Mouse (Mus musculus) neutrophil, adult 5-6 weeks (primary cell): ENCODE measurements around the gene Card19. TPM values are rescaled to one million over a fixed set of nuclear protein-coding genes. Genes with fewer than 3 reads are reported as not detected.

Experiments
- ATAC-seq: fragments of 151-379, 151-347 bp; 2 replicates; pipeline ENCODE4 v1.8.0; 2017; ENCODE audit warnings: mild to moderate bottlenecking, moderate TSS enrichment; ENCODE audit not compliant: insufficient number of reproducible peaks, poor library complexity, low FRiP score, severe bottlenecking; ENCODE audit errors: extremely low read depth
- total RNA-seq: library from RNA; stranded (forward); fragments of 200-1000 nt; gene quantifications from 2 replicates; pipeline ENCODE4 v1.2.3, GENCODE M21; 2017

Gene Card19
- total RNA-seq, 1 experiment from 2014 or later: 105 TPM

DNA sequence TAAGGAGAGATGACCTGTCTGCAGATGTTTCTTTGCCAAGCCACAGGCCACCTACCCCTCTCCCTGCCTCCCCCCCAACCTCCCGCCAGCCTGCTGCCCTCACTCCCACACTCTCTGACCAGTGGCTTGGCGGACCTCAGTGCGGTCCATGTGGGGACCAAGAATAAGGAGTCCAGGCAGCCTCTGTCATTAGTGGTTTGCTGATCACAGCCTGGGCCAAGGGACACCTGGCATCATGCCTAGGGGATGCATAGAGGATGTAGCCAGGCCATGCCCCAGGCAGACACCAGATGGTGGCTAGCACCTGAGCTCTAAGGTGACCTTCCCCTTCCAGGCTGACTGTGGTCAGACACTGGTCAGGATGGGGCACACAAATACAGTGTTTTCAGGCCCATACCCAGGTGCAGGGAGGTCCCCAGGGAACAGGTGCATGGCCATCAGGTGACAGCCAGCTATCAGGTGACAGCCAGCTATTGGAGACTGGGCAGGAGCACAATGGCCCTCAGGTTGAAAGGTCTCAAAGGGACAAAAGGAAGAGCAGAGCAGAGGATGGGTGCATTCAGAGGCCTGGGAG is 34.3 kb downstream of the Card19 start:
- ATAC-seq: no peak

DNA sequence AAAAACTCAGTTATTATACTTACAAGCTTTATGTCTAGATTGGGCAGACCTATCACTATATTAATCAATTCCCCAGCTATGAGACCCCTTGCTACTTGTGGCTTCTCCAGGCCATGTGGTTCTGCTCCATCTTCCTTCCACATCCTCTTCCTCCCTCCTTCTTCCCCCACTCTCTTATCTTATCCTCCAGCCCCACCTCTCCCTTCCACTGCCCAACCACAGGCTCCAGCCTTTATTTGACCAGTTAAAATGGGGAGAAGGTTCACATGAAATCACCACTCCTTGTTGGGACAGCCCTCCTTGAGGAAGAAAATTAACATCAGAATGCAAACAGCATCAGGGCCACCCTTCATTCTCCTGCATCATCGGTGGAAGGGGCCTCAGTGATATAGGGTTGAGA is 35.1 kb downstream of the Card19 start:
- no peak for ATAC-seq

DNA sequence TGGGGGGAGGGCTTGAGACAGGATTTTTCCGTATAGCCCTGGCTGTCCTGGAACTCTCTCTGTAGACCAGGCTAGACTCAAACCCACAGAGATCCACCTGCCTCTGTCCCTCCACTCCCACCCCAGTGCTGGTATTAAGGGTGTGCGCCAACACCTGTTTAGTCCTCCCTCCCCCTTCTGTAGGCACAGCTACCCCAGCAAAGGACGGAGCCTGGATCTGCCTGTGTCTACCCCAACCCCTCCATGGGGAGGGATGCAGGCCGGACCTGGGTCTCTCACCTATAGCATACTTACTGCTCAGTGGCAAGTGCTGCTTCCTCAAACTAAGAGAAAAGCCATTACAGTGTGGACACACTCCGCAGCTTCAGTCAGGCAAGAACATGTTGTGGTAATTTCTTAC is 35.6 kb downstream of the Card19 start:
- ATAC-seq: no peak

DNA sequence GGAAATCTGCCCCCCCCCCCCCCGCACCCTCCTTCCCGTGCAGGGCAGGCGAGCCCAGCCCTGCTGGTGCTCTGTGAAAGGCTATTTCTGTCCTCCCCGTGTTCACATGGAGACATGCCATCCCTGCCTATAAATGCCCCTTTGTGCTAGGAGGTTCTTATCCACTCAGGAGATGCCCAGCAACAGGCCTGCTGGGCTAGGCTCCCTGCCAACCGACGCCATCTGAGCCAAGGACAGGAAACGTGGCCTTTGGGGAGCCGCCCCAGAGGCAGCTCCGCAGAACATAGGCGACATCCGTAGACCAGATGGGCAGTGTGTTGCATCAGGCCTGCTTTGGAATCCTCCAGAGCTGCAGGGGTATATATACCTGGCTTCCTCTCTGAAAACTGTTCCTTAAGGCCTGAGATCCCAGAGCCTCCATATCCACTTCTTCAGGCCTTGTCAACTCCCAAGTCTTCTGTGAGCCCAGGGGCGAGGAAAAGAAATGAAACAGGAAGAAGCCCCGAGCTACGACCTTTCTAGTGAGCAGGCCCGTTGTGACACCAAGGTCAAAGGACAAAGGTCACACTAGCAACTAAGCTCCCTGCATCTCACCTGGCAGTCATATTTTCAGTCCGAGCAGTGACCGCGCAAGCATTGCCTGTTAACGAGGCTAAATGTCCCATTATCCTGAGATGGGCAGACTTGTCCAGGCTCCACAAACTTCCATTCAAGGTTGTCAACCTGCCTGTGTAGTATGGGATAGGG is 36.8 kb downstream of the Card19 start:
- ATAC-seq: no peak

DNA sequence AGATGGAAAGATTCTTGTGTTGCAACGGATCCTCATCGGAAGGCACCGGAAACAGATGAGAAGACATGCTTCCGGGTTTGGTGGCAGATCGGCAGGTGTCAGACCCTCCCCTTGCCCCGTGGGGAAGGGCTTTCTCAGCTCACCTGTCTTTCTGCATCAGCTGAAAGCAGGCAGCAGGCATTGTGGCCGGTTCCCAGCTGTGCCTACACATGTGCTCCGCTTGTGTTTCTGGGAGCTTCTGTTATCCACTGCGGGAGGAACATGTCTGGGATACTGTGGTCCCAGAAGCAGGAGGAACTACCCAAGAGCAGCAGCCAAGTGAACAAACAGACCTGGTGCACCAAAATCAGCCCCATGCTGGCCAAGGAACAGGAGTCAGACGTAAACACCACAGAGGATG is 40.3 kb downstream of the Card19 start:
- ATAC-seq: no peak

DNA sequence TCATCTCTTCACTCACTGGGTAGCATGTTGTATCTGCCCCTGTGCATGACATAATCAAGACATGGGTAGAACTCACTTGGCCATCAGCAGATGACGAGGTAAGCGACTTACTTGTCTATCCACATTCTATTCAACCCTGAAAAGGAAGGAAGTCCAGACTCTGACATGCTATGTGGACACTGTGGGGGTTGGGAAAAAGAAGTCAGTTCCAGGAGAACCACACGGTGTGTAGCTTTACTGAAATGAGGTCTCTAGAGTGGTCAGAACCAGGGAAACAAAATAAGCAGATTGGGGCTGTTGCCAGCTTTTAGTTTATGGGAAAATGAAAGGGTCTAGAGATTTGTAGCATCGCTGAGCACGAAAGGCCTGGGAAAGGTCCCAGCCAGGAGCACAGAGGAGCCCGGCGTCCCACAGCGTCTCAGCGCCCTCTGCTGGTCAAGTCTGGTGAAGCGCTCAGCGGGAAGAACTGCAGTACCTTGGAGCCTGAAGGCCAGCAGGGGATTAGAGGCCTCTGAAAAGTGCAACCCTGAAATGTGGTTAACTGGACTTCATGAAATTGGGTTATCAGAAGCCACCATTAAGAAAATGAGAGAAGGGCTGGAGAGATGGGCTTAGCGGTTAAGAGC is 42.8 kb downstream of the Card19 start:
- ATAC-seq: peak; percentile 75

DNA sequence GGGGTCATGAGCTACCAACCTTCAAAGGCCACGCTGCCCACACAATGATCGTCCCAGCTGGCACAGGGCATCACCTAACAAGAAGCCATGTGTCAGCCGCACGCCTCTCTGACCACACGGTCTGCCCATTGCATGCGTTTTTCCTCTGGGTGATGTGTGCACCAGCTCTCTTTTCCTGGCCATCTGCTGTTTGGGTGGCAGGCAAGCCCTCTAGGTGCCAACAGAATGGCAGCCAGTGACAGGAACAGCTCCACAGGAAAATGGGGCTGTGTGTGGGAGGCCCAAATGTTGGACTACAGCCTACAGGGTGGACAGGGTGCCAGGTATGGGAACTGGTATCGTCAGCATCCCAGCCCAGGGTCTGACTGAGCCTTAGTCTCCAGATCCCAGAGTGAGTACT is 43.5 kb downstream of the Card19 start:
- no peak for ATAC-seq

DNA sequence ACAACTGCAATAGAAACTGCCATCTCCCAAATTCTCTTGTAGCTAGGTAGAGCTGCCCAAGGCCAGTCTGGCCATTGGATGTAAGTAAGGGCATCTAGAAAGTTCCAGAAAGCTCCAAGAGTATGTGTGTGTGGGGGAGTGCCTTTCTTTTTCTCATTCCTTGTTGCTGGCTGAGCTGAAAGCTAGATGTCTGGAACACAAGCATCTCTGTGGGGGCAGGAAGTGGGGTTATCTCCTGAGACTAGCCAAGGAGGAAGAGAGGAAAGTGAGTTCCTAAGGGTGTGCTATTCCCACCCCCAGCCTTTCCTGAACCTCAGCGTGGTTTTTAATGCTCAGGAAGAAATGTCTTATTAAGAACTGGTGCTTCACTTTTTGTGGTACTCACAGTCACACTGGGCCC is 44.1 kb downstream of the Card19 start:
- no peak for ATAC-seq

DNA sequence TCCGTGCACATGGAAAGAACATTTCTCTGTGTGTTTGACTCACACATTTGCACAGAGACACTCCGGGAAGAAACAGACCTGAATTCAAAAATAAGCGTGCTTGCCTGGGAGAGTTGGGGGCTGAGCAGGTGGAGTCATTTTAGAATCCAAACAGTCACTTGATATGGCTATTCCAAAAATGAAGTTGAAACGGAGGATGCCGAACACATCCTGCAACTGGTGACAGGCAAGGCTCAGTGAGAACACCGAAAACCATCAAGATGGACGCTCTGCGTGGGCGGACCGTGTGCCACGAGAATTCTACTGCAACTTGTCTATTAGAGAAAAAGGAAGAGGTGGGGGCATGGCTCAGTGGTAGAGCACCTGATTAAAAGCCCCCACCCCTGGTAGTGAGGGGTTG is 45.2 kb downstream of the Card19 start:
- ATAC-seq: no peak

DNA sequence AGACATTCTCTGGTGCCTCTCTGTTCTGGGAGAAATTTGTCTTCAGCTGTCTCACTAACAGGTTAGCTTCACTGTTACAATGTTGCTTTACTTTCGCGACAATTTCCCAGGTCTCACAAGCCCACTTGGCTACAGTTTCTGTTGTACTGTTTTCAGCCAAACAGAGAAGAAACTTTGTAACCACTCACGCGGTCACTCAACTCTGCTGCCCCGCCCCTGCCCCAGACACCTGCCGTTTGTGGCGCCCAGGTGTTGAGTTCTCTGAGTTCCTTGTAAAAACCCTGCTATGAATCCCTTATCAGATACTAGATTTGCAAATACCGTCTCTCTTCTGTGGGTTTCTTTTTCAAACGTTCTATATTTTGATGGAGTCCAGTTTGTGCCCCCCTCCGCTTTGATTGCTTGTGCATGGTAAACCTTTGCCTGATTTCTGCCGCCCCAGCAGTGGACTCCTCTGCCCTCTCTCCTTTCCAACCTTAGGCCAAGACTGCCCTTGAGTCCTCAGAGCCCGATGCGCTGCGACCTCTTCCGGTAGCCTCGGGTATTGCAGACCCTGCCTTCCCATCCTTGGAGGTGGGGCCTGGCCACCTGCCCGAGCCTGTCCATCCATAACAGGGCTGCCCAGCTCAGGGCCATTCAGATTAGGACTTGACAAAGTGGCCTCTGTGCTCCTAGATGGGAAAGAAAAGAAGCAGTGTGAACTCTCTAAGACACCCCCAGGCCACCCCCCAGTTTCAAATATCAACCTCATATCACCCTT is 46.2 kb downstream of the Card19 start:
- peak; percentile 63 for ATAC-seq

DNA sequence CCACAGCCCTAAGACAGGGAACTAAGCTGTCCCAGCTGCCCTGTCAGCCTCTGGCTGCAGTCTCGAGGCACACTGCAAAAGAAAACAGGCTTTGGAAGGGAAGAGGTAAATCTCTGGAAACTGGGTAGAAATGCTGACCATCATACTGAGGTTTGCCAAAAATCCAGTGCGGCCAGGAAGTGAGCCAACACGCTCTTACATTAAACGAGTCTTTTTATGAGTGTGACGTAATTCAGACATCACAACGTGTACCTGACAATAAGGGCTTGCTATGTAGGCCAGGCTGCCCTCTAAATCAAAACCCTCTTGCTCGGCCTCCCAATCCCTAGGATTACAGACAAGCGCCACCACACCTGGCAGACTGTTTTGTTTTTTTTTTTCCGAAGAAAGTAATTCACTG is 48.8 kb downstream of the Card19 start:
- no peak for ATAC-seq

DNA sequence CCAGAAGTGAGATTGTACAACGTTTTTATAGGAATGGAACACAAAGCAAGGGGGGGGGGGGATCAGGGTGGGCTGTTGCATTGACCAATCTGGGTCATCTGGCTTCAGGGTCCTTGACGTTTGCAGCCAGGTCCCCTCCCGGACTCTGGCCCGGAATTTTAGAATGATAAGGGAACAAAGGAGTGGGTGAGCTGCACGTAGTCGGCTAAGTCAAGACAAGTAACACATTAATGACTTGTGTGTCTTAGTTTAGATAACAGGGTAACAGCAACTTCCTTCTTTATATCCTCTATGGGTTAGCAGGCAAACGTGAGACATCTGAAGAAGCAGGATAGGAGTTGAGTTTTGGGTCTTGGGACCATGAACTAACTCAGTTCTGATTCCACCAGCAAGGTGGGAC is 52.2 kb downstream of the Card19 start:
- no peak for ATAC-seq

DNA sequence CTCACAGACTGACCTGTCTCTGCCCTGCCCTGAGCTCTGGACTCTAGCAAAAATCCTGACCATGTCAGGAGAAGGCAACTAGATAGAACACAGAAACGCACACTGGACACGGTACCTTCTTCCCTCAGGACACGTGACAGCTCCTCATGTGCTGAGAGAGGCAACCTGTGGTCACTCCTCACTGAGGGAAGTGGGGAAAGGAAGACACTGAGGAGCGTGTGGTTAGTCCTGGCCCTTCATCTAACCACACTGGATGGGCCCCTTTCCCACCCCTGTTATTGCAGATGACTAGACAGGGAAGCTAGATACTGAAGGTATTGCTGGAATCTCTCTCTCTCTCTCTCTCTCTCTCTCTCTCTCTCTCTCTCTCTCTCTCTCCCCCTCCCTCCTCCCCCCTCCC is 53.1 kb downstream of the Card19 start:
- ATAC-seq: peak; percentile 22; the same call in 1 of the 2 replicates

DNA sequence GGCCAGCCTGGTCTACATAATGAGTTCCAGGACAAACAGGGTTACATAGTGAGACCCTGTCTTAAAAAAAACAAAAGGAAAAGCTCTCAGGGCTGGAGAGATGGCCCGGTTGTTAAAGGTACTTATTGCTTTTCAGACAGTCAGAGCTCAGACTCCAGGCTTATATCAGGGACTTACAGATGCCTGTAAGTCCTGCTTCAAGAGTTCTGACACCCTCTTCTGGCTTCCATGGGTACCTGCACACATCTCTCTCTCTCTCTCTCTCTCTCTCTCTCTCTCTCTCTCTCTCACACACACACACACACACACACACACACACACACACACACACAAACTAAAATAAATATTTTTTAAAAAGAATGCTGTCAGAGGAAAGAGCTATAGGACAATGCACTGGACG is 54.6 kb downstream of the Card19 start:
- ATAC-seq: no peak

DNA sequence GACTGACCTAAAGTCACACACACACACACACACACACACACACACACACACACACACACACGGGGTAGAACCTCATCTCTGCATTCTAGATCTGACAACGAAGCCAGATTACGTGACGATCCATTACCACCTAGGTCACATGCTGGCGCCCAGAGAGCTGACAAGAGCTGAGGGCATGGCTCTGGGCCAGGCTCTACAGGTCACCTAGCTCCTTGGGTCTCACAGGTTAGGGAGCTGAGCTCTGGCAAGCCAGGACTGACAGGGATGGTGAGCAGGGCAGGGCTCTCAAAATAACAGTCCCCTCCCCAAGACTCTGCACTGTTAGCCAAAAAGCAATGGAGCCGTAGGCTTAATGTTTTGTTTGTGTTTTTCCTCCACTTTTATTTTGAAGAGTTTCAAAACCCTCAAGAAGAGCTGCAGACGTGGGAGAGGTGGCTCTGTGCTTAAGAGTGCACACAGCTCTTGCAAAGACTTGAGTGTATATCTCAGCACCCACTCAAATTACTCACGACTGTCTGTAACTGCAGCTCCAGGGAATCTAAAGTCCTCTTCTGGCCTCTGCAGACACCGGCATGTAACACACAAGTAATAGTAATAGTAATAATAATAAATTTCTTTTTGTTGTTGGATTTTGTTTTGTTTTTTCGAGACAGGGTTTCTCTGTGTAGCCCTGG is 57.7 kb downstream of the Card19 start:
- no peak for ATAC-seq

DNA sequence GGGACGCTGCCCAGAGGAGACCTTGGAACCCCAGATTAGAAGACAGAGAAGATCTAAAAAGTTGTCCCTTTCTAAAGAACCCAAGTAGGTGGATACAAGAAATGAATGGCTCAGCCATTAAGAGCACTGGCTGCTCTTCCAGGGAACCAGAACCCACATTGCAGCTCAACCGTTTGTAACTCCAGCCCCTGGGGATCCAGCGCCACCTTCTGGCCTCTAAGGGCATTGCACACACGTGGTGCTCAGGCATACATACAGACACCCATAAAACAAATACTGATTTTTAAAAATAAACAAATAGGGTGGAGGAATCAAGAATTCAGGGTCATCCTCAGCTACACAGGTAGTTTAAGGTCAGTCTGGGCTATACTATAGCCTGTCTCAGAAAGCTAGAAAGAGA is 59.2 kb downstream of the Card19 start:
- ATAC-seq: no peak

DNA sequence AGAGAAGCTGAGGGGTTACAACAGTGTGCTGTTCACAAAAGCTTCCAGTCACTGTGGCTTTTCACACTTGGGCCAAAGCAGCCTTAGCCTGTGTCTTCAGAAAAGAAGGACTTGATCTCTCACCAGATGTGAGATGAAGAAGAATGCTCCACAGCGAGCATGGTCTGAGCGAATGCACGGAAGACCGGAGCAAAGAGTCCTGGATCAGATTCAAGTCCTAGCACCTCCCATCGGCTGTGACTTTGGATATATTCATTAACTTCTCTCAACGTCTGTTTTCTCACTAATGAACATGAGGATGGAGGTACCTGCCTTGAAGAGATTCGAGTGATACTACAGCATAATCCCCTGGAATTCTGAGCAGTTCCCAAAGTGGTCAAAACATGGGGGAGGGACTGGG is 61.2 kb downstream of the Card19 start:
- ATAC-seq: no peak

DNA sequence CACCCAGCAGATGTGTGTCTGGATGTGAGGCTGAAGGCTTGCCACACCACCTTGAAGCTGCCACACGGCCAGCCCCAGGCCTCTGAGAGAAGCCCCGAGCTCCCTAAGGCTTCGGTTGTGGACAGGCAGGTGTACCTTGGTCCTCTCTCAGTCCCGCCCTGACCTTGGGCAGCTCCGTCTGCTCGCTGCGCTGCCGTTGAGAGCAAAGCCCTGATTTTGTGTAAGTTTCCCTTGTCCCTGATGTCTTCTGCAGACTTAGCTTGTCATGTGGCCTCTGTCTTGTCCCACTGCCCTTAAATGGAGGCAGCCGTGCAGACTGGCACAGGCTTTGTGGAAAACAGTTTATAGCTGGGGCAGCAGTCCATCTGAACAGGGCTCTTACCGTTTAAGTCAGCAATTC is 61.8 kb downstream of the Card19 start:
- no peak for ATAC-seq
